Mouse (Mus musculus) liver, embryonic 14.5 days (tissue): ENCODE measurements around the gene Cdpf1.

Experiments used
- CTCF ChIP-seq: IDR thresholded peaks from 2 replicates; pipeline ENCODE4 v1.5.1; 2016; ENCODE audit warnings: antibody characterized with exemption, low read depth, control low read depth
- EP300 ChIP-seq: IDR thresholded peaks from 2 replicates; pipeline ENCODE4 v1.6.1; 2016; ENCODE audit warnings: antibody characterized with exemption, low read depth

DNA sequence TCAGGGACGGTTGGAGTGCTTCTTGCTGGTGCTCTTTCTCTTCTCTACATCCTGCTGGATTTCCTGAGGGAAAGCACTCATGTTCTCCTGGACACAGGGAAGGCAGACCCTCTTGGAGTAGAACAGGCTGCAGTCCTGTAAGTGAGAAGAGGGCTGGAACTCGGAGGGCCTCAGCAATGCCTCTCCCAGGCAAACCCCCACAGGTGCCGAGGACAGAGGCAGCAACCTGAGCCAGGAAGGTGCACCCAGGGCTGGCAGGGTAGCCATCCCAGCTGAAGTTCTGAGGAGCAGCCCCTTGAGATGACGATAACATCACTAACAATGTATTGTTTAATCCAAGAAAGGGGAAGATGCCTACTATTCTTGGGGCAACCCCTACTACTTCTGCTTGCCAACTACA lies 4.1 kb downstream of the Cdpf1 start:
- TF ChIP-seq EP300 (no peak), CTCF (no peak)
